Mouse (Mus musculus): Measurements from ENCODE around the gene Ifne. TPM values are rescaled to one million over a fixed set of nuclear protein-coding genes. Genes with fewer than 3 reads are reported as not detected.

The Ifne gene
- total and polyA plus RNA-seq, 3 experiments: not detected

DNA sequence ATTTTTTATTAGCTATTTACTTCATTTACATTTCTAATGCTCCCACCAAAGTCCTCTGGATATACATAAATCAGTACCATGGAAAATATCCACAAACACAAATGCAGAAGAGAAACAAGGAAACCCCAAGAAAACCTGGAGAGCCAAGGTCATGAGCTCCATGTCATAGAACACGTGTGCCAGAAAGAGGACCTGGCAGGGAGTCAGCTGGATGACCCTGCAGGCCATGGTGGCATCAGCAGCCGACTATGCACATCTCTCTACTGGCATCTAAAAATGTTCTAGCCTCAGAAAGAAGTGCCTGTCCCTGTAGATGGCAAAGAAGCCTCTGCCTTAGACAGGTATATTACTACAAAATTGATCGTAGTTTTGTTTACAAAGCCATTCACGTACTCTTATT is 36.3 kb upstream of the Ifne start:
- TF ChIP-seq NRF1 (IDR thresholded peaks at IDR 0.05; ENCODE audit: insufficient read depth, low read depth, low read length, poor library complexity, severe bottlenecking) (no peak), ZMIZ1 (IDR thresholded peaks at IDR 0.05; ENCODE audit: low read depth, low read length) (no peak), UBTF (IDR thresholded peaks at IDR 0.05; ENCODE audit: borderline replicate concordance, insufficient read depth, low read depth, low read length) (no peak), RAD21 (IDR thresholded peaks at IDR 0.05; ENCODE audit: low read depth, low read length) (no peak)
- Histone ChIP-seq H3K9me3 (replicated peaks; ENCODE audit: insufficient read depth, low read length) (no peaks in the 10 kb centered on the region), H3K27me3 (ENCODE audit: control insufficient read depth in 1 of 2, insufficient read depth in 2 of 2, low read length in 2 of 2) (peaks cover 8 to 17% of the 10 kb centered on the region in 2 experiments), H3K4me1 (ENCODE audit: control insufficient read depth in 1 of 2, insufficient read depth in 2 of 2, low read length in 2 of 2) (no peaks in the 10 kb centered on the region), H3K4me3 (ENCODE audit: control insufficient read depth in 1 of 2, insufficient read depth in 1 of 2, low read depth in 2 of 2, low read length in 2 of 2) (no peak overlapping the region), H3K27ac (ENCODE audit: control insufficient read depth, low read depth, low read length) (no peak overlapping the region), H3K9ac (ENCODE audit: control insufficient read depth, low read depth, low read length, poor library complexity, severe bottlenecking) (no peak overlapping the region), H3K36me3 (ENCODE audit: control insufficient read depth in 1 of 2, insufficient read depth in 2 of 2, low read length in 2 of 2) (no peaks in the 10 kb centered on the region), H3K79me2 (ENCODE audit: control insufficient read depth, insufficient read depth, low read length, poor library complexity) (no peaks in the 10 kb centered on the region)
- DNase-seq (ENCODE audit: low read depth, low spot score): no peak

DNA sequence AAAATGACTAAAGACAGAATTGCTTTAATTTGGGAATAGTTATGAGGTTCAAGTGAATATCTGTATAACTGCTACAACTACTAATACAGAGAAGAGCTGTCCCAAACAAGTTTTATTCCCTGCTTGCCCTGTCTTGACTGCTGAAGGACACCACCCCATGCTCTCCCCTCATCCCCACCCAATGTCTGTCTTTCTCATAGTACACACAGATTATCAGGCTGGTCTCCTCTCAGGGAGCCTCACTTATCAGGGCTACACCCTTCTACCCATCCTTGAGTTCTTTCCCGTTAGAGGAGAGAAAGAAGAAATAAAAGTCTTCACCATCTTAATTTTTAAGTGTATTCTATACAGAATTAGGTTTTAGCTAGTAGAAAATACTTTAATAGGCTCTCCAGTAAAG is 34.0 kb upstream of the Ifne start:
- peaks cover 13 to 20% of the 10 kb centered on the region in 2 experiments for H3K27me3 ChIP-seq (ENCODE audit: control insufficient read depth in 1 of 2, insufficient read depth in 2 of 2, low read length in 2 of 2)
- H3K36me3 ChIP-seq (ENCODE audit: control insufficient read depth in 1 of 2, insufficient read depth in 2 of 2, low read length in 2 of 2): no peaks in the 10 kb centered on the region
- TF ChIP-seq ZNF384 (IDR thresholded peaks at IDR 0.05; ENCODE audit: low read depth, low read length): no peak
- TF ChIP-seq MYC (IDR thresholded peaks at IDR 0.05; ENCODE audit: low read depth, low read length): no peak
- no peak for TF ChIP-seq GATA1 (IDR thresholded peaks at IDR 0.05; ENCODE audit: low read depth, low read length)
- TF ChIP-seq E2F4 (IDR thresholded peaks at IDR 0.05; ENCODE audit: borderline replicate concordance, low read depth, low read length): no peak
- no peaks in the 10 kb centered on the region for H3K4me1 ChIP-seq (ENCODE audit: control insufficient read depth in 1 of 2, insufficient read depth in 2 of 2, low read length in 2 of 2)
- H3K27ac ChIP-seq (ENCODE audit: control insufficient read depth, low read depth, low read length): no peak overlapping the region
- H3K79me2 ChIP-seq (ENCODE audit: control insufficient read depth, insufficient read depth, low read length, poor library complexity): no peaks in the 10 kb centered on the region
- no peak for DNase-seq (ENCODE audit: low read depth, low spot score)
- H3K4me3 ChIP-seq (ENCODE audit: control insufficient read depth in 1 of 2, insufficient read depth in 1 of 2, low read depth in 2 of 2, low read length in 2 of 2): no peak overlapping the region
- no peaks in the 10 kb centered on the region for H3K9me3 ChIP-seq (replicated peaks; ENCODE audit: insufficient read depth, low read length)
- no peak overlapping the region for H3K9ac ChIP-seq (ENCODE audit: control insufficient read depth, low read depth, low read length, poor library complexity, severe bottlenecking)

DNA sequence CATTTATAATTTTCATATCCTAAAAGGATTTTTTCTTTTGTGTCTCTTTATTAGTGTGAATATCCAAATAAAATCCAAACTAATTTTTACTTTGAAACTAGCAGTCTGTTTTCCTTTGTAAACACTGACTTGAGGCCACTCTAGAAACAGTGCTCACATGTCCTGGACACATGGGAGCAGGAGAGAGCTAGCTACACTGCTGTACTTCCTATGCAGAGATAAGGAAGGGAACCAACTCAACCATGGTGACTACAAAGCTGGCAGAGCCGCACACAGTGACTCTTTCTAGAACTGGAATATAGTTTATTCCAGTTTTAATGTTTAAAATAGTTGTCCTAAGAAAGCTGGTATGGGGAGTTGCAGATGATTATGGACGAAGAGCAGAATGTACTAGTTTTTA is 32.9 kb upstream of the Ifne start:
- no peaks in the 10 kb centered on the region for H3K36me3 ChIP-seq (ENCODE audit: control insufficient read depth in 1 of 2, insufficient read depth in 2 of 2, low read length in 2 of 2)
- no peaks in the 10 kb centered on the region for H3K9me3 ChIP-seq (replicated peaks; ENCODE audit: insufficient read depth, low read length)
- H3K4me1 ChIP-seq (ENCODE audit: control insufficient read depth in 1 of 2, insufficient read depth in 2 of 2, low read length in 2 of 2): no peaks in the 10 kb centered on the region
- no peaks in the 10 kb centered on the region for H3K79me2 ChIP-seq (ENCODE audit: control insufficient read depth, insufficient read depth, low read length, poor library complexity)
- H3K4me3 ChIP-seq (ENCODE audit: control insufficient read depth in 1 of 2, insufficient read depth in 1 of 2, low read depth in 2 of 2, low read length in 2 of 2): no peak overlapping the region
- H3K27ac ChIP-seq (ENCODE audit: control insufficient read depth, low read depth, low read length): no peak overlapping the region
- TF ChIP-seq RAD21 (IDR thresholded peaks at IDR 0.05; ENCODE audit: low read depth, low read length) (peak; percentile 8), MYB (IDR thresholded peaks at IDR 0.05; ENCODE audit: low read depth, low read length) (no peak), CTCF (IDR thresholded peaks at IDR 0.05 in 2 of 3, conservative IDR thresholded peaks at IDR 0.05 in 1 of 3; ENCODE audit: control insufficient read depth in 1 of 3, insufficient read depth in 1 of 3, low read depth in 2 of 3, low read length in 3 of 3, poor library complexity in 1 of 3, severe bottlenecking in 1 of 3) (peak in 1 of 3 experiments; percentile 17; a peak in 1 of 6 replicates)
- no peak overlapping the region for H3K9ac ChIP-seq (ENCODE audit: control insufficient read depth, low read depth, low read length, poor library complexity, severe bottlenecking)
- peaks cover 13 to 22% of the 10 kb centered on the region in 2 experiments for H3K27me3 ChIP-seq (ENCODE audit: control insufficient read depth in 1 of 2, insufficient read depth in 2 of 2, low read length in 2 of 2)
- DNase-seq (ENCODE audit: low read depth, low spot score): peak; percentile 10
